Mouse (Mus musculus) lung, postnatal 25 days (tissue): ENCODE data around the gene Ptma.

Experiments
- DNase-seq: peaks from one replicate; pipeline ENCODE4 v3.0.0; 2022; ENCODE audit warnings: low spot score

Gene Ptma

GRCm38 (mm10) chr1:86551299-86551698 lies 24.8 kb downstream of the Ptma start:
- DNase-seq, result no peak

- DNase-seq, result no peak
These were observed 25.4 kb downstream of the Ptma start for GRCm38 (mm10) chr1:86551877-86552276.

- DNase-seq, result no peak
These were observed 29.1 kb downstream of the Ptma start for GRCm38 (mm10) chr1:86555665-86556064.

GRCm38 (mm10) chr1:86557872-86558271 lies 31.3 kb downstream of the Ptma start:
- no peak for DNase-seq

GRCm38 (mm10) chr1:86559232-86559631 lies 32.7 kb downstream of the Ptma start:
- no peak for DNase-seq

DNA sequence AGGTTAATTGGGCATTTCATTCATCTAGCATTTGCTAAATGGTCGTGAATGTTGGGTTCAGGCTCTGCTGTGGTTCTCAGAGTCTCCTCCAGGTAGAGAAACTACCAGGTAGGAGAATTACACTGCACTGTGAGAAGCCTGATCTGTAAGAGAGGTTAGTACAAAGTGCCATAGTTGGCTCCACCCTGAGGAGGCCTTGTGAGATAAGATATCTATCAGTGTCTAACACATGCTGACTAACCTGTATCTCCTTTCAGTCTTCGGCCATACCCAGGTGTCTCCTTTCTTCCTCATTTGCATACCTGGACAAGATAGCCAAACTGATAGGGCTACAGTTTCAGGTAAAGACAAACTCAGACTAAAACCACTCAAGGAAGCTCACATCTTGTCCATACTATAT lies 36.1 kb downstream of the Ptma start:
- DNase-seq, result no peak

DNA sequence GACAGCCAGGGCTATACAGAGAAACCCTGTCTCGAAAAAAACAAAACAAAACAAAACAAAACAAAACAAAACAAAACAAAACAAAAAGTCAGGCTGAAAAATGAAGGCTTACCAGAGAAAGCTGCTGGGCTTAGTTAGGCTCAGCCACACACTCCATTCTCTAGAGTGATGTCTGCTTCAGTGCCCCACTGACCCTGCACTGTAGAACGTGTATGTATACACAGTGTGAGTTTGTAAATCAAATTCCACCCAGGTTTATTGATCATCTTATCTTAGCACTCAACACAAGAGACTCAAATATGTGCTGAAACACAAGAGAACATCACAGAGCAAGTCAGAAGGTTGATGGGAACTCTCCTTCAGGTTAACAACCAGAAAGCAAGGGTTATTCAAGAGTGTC lies 41.9 kb downstream of the Ptma start:
- no peak for DNase-seq

DNA sequence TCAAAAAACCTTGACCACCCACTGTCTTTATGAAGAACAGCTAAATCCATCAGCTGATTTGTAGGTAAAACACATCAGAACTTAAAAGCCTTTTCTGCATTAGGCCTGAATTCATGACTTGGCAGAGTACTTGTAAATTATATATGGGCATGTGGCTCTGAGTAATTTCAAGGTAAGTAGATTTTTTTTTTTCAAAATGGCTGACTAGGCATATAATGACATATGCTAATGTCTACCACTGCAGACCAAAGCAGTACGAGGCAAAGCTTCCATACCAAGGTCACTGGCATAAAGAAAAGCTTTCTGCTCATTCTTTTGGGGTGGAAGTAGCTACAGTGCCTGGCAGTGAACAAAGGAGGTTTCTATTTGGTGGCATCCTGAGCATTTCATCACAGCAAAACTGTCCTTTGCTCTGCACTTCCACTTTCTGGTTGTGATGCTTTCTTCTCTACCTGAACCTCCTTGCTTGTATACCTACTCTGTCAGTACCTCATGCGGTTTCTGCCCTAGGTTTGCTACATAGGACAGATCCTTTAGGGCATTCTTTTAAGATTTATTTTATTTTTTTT lies 42.9 kb downstream of the Ptma start:
- no peak for DNase-seq

DNA sequence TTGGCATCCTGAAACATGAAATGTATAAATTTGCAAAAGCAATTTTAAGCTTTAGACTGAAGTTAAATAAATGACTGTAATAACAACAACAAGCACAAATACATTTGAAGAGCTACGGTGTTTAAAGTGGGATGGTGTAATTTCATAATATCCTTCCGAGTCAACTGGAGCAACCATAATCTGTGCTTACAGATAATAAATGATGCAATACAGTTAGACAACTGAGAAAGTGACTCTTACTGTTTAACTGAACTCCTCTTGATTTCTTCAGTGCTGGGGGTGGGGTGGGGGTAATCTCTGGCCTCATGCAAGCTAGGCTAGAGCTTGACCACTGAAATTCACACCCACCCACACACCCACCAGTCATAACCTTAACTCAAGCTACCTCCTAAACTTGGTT lies 44.9 kb downstream of the Ptma start:
- no peak for DNase-seq

DNA sequence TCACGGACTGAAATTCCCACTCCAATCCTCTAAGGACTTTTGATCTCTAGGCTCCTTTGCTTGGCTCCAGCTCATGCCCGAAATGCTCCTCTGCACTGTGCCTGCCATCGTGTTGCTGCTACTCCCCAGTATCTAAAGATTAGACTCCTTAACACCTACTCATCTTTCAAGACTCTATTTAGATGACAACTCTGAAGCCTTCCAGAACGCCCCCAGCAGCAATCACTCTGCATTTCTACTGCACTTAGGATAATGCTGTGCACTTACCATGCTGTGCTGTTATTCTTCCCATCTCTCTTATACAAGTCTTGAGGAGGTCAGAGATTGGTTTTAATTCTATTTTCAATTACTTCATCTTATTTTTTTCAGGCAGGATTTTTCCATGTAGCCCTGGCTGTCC lies 45.4 kb downstream of the Ptma start:
- DNase-seq, result no peak
